Mouse (Mus musculus): ENCODE data around the gene Tmem8b.

DNA sequence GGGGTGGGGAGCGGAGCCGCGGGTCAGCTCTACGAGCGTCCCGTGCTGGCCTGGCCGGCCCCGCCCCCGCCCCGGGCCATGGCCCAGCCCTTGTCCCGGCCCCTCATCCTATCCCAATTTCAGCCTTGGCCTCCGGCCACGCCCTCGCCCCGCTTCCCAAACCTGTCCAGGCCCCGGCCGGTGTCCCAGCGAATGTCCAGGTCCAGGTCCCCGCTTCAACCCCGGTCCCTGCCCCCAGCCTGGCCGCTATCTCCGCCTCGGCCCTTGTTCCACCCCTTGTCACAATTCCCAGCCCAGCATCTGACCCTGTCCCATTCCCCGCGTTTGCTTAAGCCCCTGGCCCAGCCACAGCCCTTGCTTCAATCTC lies 640 bp downstream of the Tmem8b start:
- TF ChIP-seq CTCF (IDR thresholded peaks at IDR 0.05; ENCODE audit: extremely low read depth, insufficient read depth, insufficient read length, insufficient replicate concordance): no peak
- no peak for TF ChIP-seq POLR2A (IDR thresholded peaks at IDR 0.05; ENCODE audit: low read depth, low read length)

All from spleen, adult 2 months (tissue).